ENCODE assay signal across 20 mouse cellular contexts in genomic region chr10:68256134-68256533, GRCm38 (mm10).
"Had no signal": no experiment of that assay in that cellular context is flagged by ENCODE, and none has a peak within 500 bp of the region (broad histone marks: within the 10 kb centered on the region; RNA-seq: fewer than 3 reads in every experiment).

No protein-coding gene starts in this region.

- DNase-seq: lung, adult 2 months; midbrain, embryonic 14.5 days; retina, postnatal 1 day; right cerebral cortex, adult 18-20 months; right cerebral cortex, postnatal 25 days; right cerebral cortex, postnatal 4 days; spleen, adult 18-20 months; thymus, adult 2 months; thymus, postnatal 25 days; thymus, postnatal 4 days had no signal

- H3K9ac ChIP-seq: liver, embryonic 14.5 days; lung, embryonic 15.5 days; midbrain, embryonic 12.5 days; neural tube, embryonic 13.5 days; neural tube, embryonic 15.5 days had no signal

- H3K27ac ChIP-seq: liver, embryonic 14.5 days; lung, embryonic 15.5 days; macrophage; midbrain, embryonic 10.5 days; midbrain, embryonic 12.5 days; neural tube, embryonic 13.5 days; neural tube, embryonic 15.5 days had no signal

- H3K9me3 ChIP-seq: lung, embryonic 15.5 days; midbrain, embryonic 10.5 days; midbrain, embryonic 12.5 days; neural tube, embryonic 13.5 days; neural tube, embryonic 15.5 days had no signal

- H3K4me1 ChIP-seq: lung, embryonic 15.5 days; midbrain, embryonic 12.5 days; neural tube, embryonic 15.5 days had no signal

- ATAC-seq: lung, postnatal 0 days; midbrain, embryonic 16.5 days had no signal

- H3K4me3 ChIP-seq: lung, embryonic 15.5 days; midbrain, embryonic 10.5 days; midbrain, embryonic 12.5 days; myocyte; neural tube, embryonic 13.5 days; neural tube, embryonic 15.5 days had no signal

- H3K4me2 ChIP-seq: lung, embryonic 15.5 days; midbrain, embryonic 12.5 days; neural tube, embryonic 13.5 days; neural tube, embryonic 15.5 days had no signal

- H3K36me3 ChIP-seq: midbrain, embryonic 10.5 days; midbrain, embryonic 12.5 days; neural tube, embryonic 13.5 days; neural tube, embryonic 15.5 days had no signal

- H3K27me3 ChIP-seq: lung, embryonic 15.5 days; midbrain, embryonic 12.5 days; neural tube, embryonic 13.5 days; neural tube, embryonic 15.5 days had no signal
